Mouse (Mus musculus): ENCODE measurements around the gene Zfp583. TPM values are rescaled to one million over a fixed set of nuclear protein-coding genes. Genes with fewer than 3 reads are reported as not detected.
"Not testable (repeated sequence)": the region's sequence is repeated elsewhere in the genome, so short reads cannot be mapped to it uniquely, and the experiment has no call there.

Gene Zfp583
- 10 to 100 TPM; 10.2 to 12.0 TPM for total RNA-seq (2021)

- DNase-seq (ENCODE audit: extremely low spot score in 1 of 2, low spot score in 1 of 2): peak; percentile 73 to 82
Observed at GRCm38 (mm10) chr7:6331233-6331956, at the start of gene Zfp583. Gene Zfp583 (minus strand): TSS chr7:6331285.

- no peak for DNase-seq (ENCODE audit: extremely low spot score in 1 of 2, low spot score in 1 of 2)
Observed at GRCm38 (mm10) chr7:6378441-6378840, 47.4 kb upstream of the Zfp583 start.

GRCm38 (mm10) chr7:6372993-6373392 is 41.9 kb upstream of the Zfp583 start:
- no peak for DNase-seq (ENCODE audit: extremely low spot score in 1 of 2, low spot score in 1 of 2)

- no peak for DNase-seq (ENCODE audit: extremely low spot score in 1 of 2, low spot score in 1 of 2)
Observed at GRCm38 (mm10) chr7:6369460-6369859, 38.4 kb upstream of the Zfp583 start.

GRCm38 (mm10) chr7:6368146-6368545 is 37.1 kb upstream of the Zfp583 start:
- DNase-seq (ENCODE audit: extremely low spot score in 1 of 2, low spot score in 1 of 2): not testable (repeated sequence)

- no peak for DNase-seq (ENCODE audit: extremely low spot score in 1 of 2, low spot score in 1 of 2)
Observed at GRCm38 (mm10) chr7:6367185-6367584, 36.1 kb upstream of the Zfp583 start.

GRCm38 (mm10) chr7:6364761-6365160 is 33.7 kb upstream of the Zfp583 start:
- no peak for DNase-seq (ENCODE audit: extremely low spot score in 1 of 2, low spot score in 1 of 2)

- DNase-seq (ENCODE audit: extremely low spot score in 1 of 2, low spot score in 1 of 2): peak; percentile 69 to 76
Observed at GRCm38 (mm10) chr7:6363047-6363488, 32.0 kb upstream of the Zfp583 start, which contains the start of gene Zfp78. Gene Zfp78 (plus strand): TSS chr7:6363280.

GRCm38 (mm10) chr7:6362268-6363046 is 31.4 kb upstream of the Zfp583 start:
- DNase-seq (ENCODE audit: extremely low spot score in 1 of 2, low spot score in 1 of 2): peak; percentile 84 to 88

GRCm38 (mm10) chr7:6361756-6362155 is 30.7 kb upstream of the Zfp583 start:
- no peak for DNase-seq (ENCODE audit: extremely low spot score in 1 of 2, low spot score in 1 of 2)

GRCm38 (mm10) chr7:6360477-6361060 is 29.5 kb upstream of the Zfp583 start:
- no peak for DNase-seq (ENCODE audit: extremely low spot score in 1 of 2, low spot score in 1 of 2)

- DNase-seq (ENCODE audit: extremely low spot score in 1 of 2, low spot score in 1 of 2): peak in 1 of 2 experiments; percentile 13
Observed at GRCm38 (mm10) chr7:6358937-6359590, 28.0 kb upstream of the Zfp583 start.

GRCm38 (mm10) chr7:6358121-6358520 is 27.0 kb upstream of the Zfp583 start:
- no peak for DNase-seq (ENCODE audit: extremely low spot score in 1 of 2, low spot score in 1 of 2)

- no peak for DNase-seq (ENCODE audit: extremely low spot score in 1 of 2, low spot score in 1 of 2)
Observed at GRCm38 (mm10) chr7:6344124-6344523, 13.0 kb upstream of the Zfp583 start.

- DNase-seq (ENCODE audit: extremely low spot score in 1 of 2, low spot score in 1 of 2): peak; percentile 67 to 84
Observed at GRCm38 (mm10) chr7:6343501-6344071, 12.5 kb upstream of the Zfp583 start, which contains the start of gene Gm3854. Gene Gm3854 (plus strand): TSS chr7:6343759.

GRCm38 (mm10) chr7:6339865-6340264 is 8.8 kb upstream of the Zfp583 start:
- DNase-seq (ENCODE audit: extremely low spot score in 1 of 2, low spot score in 1 of 2): no peak

GRCm38 (mm10) chr7:6330458-6331232 is 440 bp downstream of the Zfp583 start:
- peak in 1 of 2 experiments; percentile 28 for DNase-seq (ENCODE audit: extremely low spot score in 1 of 2, low spot score in 1 of 2)

- DNase-seq (ENCODE audit: extremely low spot score in 1 of 2, low spot score in 1 of 2): not testable (repeated sequence)
Observed at GRCm38 (mm10) chr7:6300796-6301195, 30.3 kb downstream of the Zfp583 start.

GRCm38 (mm10) chr7:6291121-6291520 is 40.0 kb downstream of the Zfp583 start:
- not testable (repeated sequence) for DNase-seq (ENCODE audit: extremely low spot score in 1 of 2, low spot score in 1 of 2)
